Mouse (Mus musculus) heart, postnatal 0 days (tissue): ENCODE data around the gene Gm1043.

Source experiments
- CTCF ChIP-seq: IDR thresholded peaks from 2 replicates; pipeline ENCODE4 v1.5.1; 2016; ENCODE audit warnings: antibody characterized with exemption, control low read depth, low read depth
- EP300 ChIP-seq: IDR thresholded peaks from 2 replicates; pipeline ENCODE4 v1.6.1; 2016; ENCODE audit warnings: antibody characterized with exemption, low read depth

DNA sequence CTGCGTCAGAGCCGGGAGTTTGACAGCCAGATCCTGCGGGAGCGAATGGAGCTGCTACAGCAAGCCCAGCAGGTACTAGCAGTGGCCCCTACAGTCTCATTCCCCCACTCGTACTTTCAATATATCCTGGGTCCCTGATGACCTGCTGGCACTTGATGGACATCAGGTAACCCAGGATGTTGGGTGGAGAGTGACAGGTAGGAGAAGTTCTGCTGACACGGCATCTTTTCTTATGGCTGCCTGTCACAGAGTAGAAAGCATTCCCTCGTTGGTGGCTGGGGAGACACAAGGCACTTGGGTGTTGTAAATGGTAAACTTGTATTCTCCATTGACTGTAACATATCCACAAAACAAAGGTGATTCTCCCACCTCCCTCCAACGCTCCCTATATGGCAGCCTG is 56.6 kb downstream of the Gm1043 start:
- TF ChIP-seq CTCF (no peak), EP300 (no peak)
